Mouse (Mus musculus) forebrain, embryonic 11.5 days (tissue): ENCODE data around the gene Fus. TPM values are rescaled to one million over a fixed set of nuclear protein-coding genes. Genes with fewer than 3 reads are reported as not detected.

Experiments
- ATAC-seq: fragments of 200-750 bp; cut with Nextera tagmentation; replicated peaks from 2 replicates; pipeline ENCODE4 v1.8.0; 2017; ENCODE audit warnings: moderate TSS enrichment; ENCODE audit not compliant: low FRiP score
- DNase-seq: peaks from one replicate; pipeline ENCODE4 v3.0.0-alpha.2; 2017; ENCODE audit warnings: low spot score
- H3K27ac ChIP-seq: fragments of 300-500 bp; sonication (generic); 2 replicates; pipeline ENCODE4 v1.5.1; 2014; ENCODE audit warnings: low read depth, low read length
- H3K27me3 ChIP-seq: fragments of 300-500 bp; sonication (generic); 2 replicates; pipeline ENCODE4 v1.6.1; 2014; ENCODE audit warnings: mild to moderate bottlenecking, low read length, mixed read lengths; ENCODE audit not compliant: control insufficient read depth, insufficient read depth
- H3K36me3 ChIP-seq: fragments of 300-500 bp; sonication (generic); 2 replicates; pipeline ENCODE4 v1.6.1; 2014; ENCODE audit warnings: mild to moderate bottlenecking, low read length, moderate library complexity, mixed read lengths; ENCODE audit not compliant: control insufficient read depth, insufficient read depth
- H3K4me1 ChIP-seq: fragments of 300-500 bp; sonication (generic); replicated peaks from 2 replicates; pipeline ENCODE4 v1.6.1; 2014; ENCODE audit warnings: low read length, mixed read lengths; ENCODE audit not compliant: control insufficient read depth, insufficient read depth
- H3K4me2 ChIP-seq: fragments of 300-500 bp; sonication (generic); 2 replicates; pipeline ENCODE4 v1.6.1; 2014; ENCODE audit warnings: low read depth, mild to moderate bottlenecking, low read length, moderate library complexity, mixed read lengths; ENCODE audit not compliant: severe bottlenecking
- H3K4me3 ChIP-seq: fragments of 300-500 bp; sonication (generic); 2 replicates; pipeline ENCODE4 v1.5.1; 2014; ENCODE audit warnings: low read depth, low read length
- H3K9ac ChIP-seq: fragments of 300-500 bp; sonication (generic); 2 replicates; pipeline ENCODE4 v1.6.1; 2014; ENCODE audit warnings: low read length
- H3K9me3 ChIP-seq: fragments of 300-500 bp; sonication (generic); 2 replicates; pipeline ENCODE4 v1.6.1; 2016; ENCODE audit warnings: low read length, mixed read lengths; ENCODE audit not compliant: control insufficient read depth
- WGBS: fragments of 180-500 bp; shearing (Covaris S2); extraction: QIAGEN DNeasy Blood & Tissue Kit; methylation state at CpG from one replicate; pipeline ENCODE4 v1.1.7; 2014; 5-methylcytosine and 5-hydroxymethylcytosine counted together
- polyA plus RNA-seq: library from polyadenylated mRNA; unstranded; fragments of >200 nt; fragmentation: Nextera tagmentation; extraction: Ambion mirVana; gene quantifications from 2 replicates; pipeline ENCODE4 v1.2.1, GENCODE M21; 2014

Gene Fus
- polyA plus RNA-seq, 1 experiment from 2014 or later: 44.7 TPM

DNA sequence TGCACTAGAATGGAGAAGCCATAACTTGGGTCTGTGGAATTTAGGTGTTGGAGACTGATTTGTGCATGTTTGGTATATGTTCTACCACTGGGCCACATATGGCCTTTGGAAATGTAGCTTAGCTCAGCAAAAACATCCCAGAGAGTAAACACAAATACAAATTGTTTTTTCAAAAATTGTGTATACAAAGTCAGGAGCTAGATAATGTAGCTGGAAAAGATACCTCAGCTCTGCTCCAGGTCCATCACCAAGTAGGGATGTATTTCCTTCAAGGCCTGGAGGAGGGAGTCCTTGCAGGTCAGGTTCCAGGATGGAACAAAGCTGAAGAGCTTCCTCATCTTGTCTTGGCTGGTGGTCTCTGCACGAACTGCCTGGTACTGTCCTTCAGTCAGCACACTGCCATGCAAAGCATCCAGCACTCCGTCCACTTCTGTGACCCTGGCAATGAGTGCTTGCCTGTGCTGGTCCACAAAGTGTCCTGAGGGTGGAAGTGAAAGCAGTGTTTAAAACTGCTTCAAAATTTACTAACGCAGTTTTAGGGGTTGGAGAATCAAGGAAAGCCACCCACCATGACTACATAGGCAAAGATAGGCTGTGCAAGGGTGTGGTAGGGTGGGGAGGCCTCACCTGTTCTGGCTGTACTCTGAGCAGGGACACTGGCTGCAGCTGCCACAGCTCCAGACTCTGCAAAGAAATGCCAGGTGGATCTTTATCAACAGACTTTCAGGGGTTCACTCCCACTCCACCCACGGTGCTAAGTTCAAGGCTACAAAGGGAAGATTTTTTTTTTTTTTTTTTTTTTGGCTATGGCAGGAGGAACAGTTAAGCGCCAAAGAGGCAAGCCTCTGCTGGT, 25.5 kb downstream of the Fus start:
- DNase-seq: no peak
- 54% methylated on average over 5 of the region's 5 CpGs for WGBS
- no peaks in the 10 kb centered on the region for H3K27me3 ChIP-seq
- 0 out of 2 replicates have a peak, but pooled peaks have one; percentile 31 for ATAC-seq
- no peak overlapping the region for H3K4me3 ChIP-seq
- no peaks in the 10 kb centered on the region for H3K9me3 ChIP-seq
- no peak overlapping the region for H3K9ac ChIP-seq
- no peak overlapping the region for H3K4me2 ChIP-seq
- no peak overlapping the region for H3K27ac ChIP-seq
- H3K4me1 ChIP-seq: no peaks in the 10 kb centered on the region
- no peaks in the 10 kb centered on the region; the same call in 1 of the 2 replicates for H3K36me3 ChIP-seq

DNA sequence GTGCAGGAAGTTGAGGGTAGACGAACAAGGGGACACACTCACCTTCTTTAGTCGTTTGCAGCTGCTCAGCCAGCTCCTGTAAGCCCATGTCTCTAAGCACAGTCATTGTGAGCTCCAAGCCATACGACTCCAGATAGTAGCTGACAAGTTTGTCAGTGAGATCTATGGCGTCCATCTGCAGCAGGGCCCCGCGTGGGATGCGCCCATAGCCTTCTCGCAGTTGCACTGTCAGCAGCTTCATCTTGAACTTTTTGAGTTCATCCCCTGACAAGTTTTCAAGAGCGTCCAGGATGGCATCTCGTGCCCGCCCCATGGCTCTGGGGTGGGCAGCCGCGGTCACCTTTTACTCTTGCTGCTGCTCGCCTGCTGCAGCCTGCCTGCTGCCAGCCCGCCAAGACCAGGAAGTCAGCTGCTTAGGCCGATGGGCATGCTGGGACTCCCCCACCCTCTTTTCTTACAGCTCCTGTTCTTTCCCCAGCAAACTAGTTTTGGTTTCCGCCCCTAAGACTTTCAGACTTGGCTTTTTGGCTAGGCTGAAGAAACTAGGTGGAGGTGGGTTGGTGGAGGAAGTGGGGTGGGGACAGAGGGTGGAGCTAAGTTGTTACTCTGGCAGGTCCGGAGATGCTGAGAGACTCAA, 26.2 kb downstream of the Fus start, which contains the start of gene Pycard:
TSS of gene Pycard (minus strand) at position 527 of the 637 bp plus-strand sequence.
- peak; percentile 59 for DNase-seq
- Histone ChIP-seq H3K9me3 (no peaks in the 10 kb centered on the region), H3K27ac (no peak within 1 kb of the TSS), H3K36me3 (no peaks in the 10 kb centered on the region; the same call in 1 of the 2 replicates), H3K27me3 (no peaks in the 10 kb centered on the region), H3K4me2 (peak within 1 kb of the TSS; percentile 21; the same call in 1 of the 2 replicates), H3K9ac (peak within 1 kb of the TSS; percentile 29), H3K4me3 (no peak within 1 kb of the TSS), H3K4me1 (no peaks in the 10 kb centered on the region)
- no peak for ATAC-seq
- WGBS: 20% methylated on average over 18 of the region's 18 CpGs

DNA sequence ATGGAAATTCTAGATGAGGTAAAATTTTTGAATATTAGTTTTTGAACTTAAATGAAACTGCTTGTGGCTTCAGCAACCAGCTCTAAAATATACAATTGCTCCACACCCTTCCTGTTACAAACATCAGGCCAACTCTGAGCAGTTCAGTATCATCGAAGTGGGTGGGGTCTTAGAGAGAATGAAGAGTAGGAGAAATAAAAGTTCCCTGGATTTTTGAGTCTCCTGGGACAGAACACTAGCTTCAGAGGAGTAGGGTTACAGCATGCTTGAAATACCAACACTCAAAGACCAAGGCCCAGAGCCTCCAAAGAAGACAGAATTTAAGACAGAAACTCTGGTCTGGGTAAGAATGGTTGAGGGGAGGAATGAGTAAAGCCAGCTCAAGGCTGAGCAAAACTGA, 32.2 kb downstream of the Fus start:
- no peaks in the 10 kb centered on the region for H3K9me3 ChIP-seq
- no peak overlapping the region for H3K4me2 ChIP-seq
- no peak overlapping the region for H3K9ac ChIP-seq
- H3K27ac ChIP-seq: no peak overlapping the region
- no peaks in the 10 kb centered on the region for H3K27me3 ChIP-seq
- no peak overlapping the region for H3K4me3 ChIP-seq
- DNase-seq (no peak), ATAC-seq (no peak)
- no peaks in the 10 kb centered on the region for H3K36me3 ChIP-seq
- no peaks in the 10 kb centered on the region for H3K4me1 ChIP-seq
- 72% methylated on average over 1 of the region's 1 CpGs for WGBS

DNA sequence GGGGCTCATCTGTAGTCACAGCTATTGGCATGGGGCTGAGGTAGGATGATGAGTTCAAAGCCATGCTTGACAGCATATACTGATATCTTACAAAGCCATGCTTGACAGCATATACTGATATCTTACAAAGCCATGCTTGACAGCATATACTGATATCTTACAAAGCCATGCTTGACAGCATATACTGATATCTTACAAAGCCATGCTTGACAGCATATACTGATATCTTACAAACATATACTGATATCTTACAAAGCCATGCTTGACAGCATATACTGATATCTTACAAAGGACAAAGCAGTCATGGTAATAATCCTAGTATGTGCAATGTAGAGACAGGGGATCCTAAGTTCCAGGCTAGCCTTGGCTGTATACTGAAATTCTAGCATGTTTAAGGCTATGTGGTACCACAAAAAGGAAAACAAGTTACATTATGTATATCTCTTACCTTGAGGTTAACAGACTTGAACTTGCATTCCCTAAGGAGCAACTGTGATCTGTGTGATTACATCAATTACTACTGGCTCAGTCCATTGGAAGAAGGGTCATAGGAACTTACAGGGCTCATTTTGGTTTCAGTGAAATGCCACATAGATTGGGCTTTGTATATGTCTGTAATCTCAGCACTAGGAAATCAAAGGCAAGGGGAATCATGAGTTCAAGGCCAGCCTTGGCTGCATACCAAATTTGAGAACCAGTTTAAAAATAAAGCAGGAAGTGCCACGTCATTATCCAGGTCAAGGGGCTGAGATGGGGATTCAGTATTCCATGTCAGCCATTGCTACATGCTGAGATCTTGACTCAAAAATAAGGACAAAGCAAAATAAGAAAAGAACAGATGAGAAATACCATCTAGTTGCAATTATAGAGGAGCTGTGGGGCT, 33.1 kb downstream of the Fus start:
- Histone ChIP-seq H3K27me3 (no peaks in the 10 kb centered on the region), H3K4me3 (no peak overlapping the region), H3K36me3 (no peaks in the 10 kb centered on the region), H3K27ac (no peak overlapping the region), H3K4me2 (no peak overlapping the region), H3K4me1 (peaks cover 4% of the 10 kb centered on the region; the same call in 1 of the 2 replicates), H3K9ac (no peak overlapping the region), H3K9me3 (no peaks in the 10 kb centered on the region)
- DNase-seq (no peak), ATAC-seq (no peak)
- WGBS: 80% methylated on average over 1 of the region's 1 CpGs

DNA sequence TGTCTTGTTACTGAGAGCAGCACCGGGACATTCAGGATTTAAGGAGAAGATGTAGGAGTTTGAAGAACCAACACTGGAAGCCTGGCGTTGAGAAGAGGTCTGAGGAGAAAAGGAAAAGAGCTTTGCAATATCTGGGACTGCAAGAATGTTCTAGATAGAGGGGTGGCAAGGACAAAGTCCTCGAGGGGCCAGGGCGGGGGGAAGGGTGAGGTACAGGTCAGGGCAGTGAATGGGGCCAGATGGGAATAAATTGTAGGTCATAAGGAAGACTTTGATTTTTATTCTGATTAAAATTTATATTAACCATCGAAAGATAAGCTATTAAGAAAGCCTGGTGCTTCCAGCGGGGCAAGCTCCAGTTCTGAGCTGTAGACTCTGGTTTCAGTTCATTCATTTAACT, 35.8 kb downstream of the Fus start:
- Histone ChIP-seq H3K4me1 (peaks cover 4% of the 10 kb centered on the region; the same call in 1 of the 2 replicates), H3K27me3 (no peaks in the 10 kb centered on the region), H3K4me3 (no peak overlapping the region), H3K36me3 (no peaks in the 10 kb centered on the region), H3K9me3 (no peaks in the 10 kb centered on the region), H3K27ac (no peak overlapping the region), H3K9ac (no peak overlapping the region), H3K4me2 (no peak overlapping the region)
- WGBS: 87% methylated on average over 6 of the region's 6 CpGs
- DNase-seq (no peak), ATAC-seq (no peak)

DNA sequence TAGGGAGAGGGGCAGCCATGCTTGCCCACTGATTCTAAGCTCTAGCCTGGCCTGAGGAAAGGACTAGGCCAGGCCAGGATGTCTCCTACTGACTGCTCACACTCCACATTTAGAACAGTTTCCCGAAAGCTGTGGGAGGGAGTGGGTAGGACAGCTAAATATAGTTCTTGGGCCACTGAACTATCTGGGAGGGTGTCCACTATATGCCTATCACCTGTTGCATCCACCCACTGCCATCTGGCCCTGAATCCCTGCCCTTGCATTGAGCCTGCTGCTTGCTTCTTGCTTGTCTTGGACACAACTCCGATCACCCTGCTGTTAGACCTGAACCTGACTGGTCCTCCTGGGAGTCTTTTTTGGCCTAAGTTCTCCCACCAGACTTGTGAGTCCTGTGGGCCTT, 36.4 kb downstream of the Fus start, which contains the start of gene Trim72:
TSS of gene Trim72 (plus strand) at position 262 of the 400 bp plus-strand sequence.
- H3K36me3 ChIP-seq: no peaks in the 10 kb centered on the region
- no peak within 1 kb of the TSS for H3K9ac ChIP-seq
- WGBS: 98% methylated on average over 2 of the region's 2 CpGs
- DNase-seq: no peak
- H3K27me3 ChIP-seq: no peaks in the 10 kb centered on the region
- no peak for ATAC-seq
- no peak within 1 kb of the TSS for H3K27ac ChIP-seq
- H3K4me3 ChIP-seq: no peak within 1 kb of the TSS
- H3K4me1 ChIP-seq: peaks cover 4% of the 10 kb centered on the region; the same call in 1 of the 2 replicates
- H3K4me2 ChIP-seq: peak within 1 kb of the TSS; percentile 27; the same call in 1 of the 2 replicates
- no peaks in the 10 kb centered on the region for H3K9me3 ChIP-seq

DNA sequence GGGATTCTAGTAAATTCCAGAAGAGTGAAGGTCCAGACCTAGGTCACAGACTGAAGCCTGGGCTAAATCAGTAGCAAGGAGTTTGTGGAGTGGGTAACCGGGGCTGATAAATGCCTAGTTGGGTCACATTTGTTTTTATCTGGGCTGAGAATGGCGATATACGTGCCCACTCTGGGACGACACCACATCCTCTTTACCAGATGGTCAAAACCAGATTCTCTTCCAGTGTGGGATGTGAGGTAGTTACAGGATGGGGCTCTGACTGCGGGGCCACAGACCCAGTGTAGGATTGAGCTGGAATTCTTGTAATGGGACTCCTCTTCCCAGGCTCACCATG, 36.9 kb downstream of the Fus start:
- Histone ChIP-seq H3K9me3 (no peaks in the 10 kb centered on the region), H3K4me2 (no peak overlapping the region), H3K4me3 (no peak overlapping the region), H3K27ac (no peak overlapping the region), H3K36me3 (no peaks in the 10 kb centered on the region), H3K27me3 (no peaks in the 10 kb centered on the region), H3K9ac (no peak overlapping the region), H3K4me1 (peaks cover 4% of the 10 kb centered on the region; the same call in 1 of the 2 replicates)
- WGBS: 62% methylated on average over 5 of the region's 5 CpGs
- DNase-seq: no peak
- no peak for ATAC-seq
